Mouse (Mus musculus) stomach, postnatal 0 days (tissue): Measurements from ENCODE around the gene Spats2l.

Experiments used
- CTCF ChIP-seq: IDR thresholded peaks from 2 replicates; pipeline ENCODE4 v1.5.1; 2016; ENCODE audit warnings: antibody characterized with exemption, low read depth, mild to moderate bottlenecking, moderate library complexity
- EP300 ChIP-seq: optimal IDR thresholded peaks from 2 replicates; pipeline ENCODE3; 2016; ENCODE audit warnings: antibody characterized with exemption

GRCm38 (mm10) chr1:57774001-57774667, at the start of gene Spats2l:
- peak; percentile 67 for TF ChIP-seq CTCF
- TF ChIP-seq EP300: no peak
